Mouse (Mus musculus) frontal cortex, adult 2 months (tissue): Measurements from ENCODE around the gene Rbm4b. TPM values are rescaled to one million over a fixed set of nuclear protein-coding genes. Genes with fewer than 3 reads are reported as not detected.

ENCODE experiments used
- DNase-seq, 2 experiments: peaks; one replicate each; pipeline ENCODE4 v3.0.0; 2022; ENCODE audit warnings: low spot score in 1 of 2; ENCODE audit errors: extremely low spot score in 1 of 2
- polyA plus RNA-seq: library from polyadenylated mRNA; depleted of rRNA; stranded (reverse); fragments of >200 nt; gene quantifications from 2 replicates; pipeline ENCODE4 v1.2.3, GENCODE M21; 2012; rRNA removed

Rbm4b gene
- 24.3 and 25.3 TPM in 2 replicates for polyA plus RNA-seq

DNA sequence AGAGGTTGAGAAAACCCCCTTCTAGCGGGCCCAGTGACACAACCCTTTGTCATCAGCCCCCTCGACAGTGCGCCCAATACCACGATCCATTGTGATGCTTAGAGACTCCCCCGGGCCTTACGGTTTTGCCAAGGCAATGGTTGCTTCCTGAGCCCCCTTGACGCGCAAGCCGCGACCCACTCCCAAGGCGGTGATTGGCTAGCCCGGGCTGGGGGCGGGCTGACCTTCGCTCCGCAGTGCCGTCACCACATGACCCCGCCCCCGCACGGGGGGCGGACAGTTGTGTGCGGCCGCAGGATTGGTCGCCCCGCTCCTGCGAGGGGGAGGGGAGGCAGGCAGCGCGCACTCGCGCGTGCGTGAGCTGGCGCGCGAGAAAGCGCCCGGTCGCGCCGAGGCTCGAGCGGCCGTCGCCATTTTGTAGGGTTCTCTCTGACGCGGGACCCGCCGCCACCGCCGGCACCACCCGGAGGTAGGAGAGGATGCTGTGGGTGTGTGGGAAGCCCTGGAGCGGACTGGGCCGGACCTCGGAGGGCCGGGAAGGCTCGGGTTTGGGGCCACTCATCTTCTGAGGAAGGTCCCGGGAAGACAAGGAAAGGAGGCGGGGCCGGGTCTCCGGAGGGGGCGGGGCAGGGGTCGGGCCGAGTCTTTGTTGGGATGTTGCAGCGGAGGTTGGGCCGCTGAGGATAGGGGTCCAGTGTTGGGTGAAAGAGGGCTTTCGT is at the start of gene Rbm4b:
TSS of gene Rbm4b (plus strand) at position 305 of the 719 bp plus-strand sequence.
- peak; percentile 93 to 97 for DNase-seq

GRCm38 (mm10) chr19:4708765-4709164 is 47.5 kb upstream of the Rbm4b start:
- DNase-seq, result peak in 1 of 2 experiments; percentile 42

GRCm38 (mm10) chr19:4711098-4711600 is 45.1 kb upstream of the Rbm4b start, which contains the start of gene Sptbn2:
Sptbn2 (plus strand) TSS chr19:4711167.
- peak; percentile 87 to 93 for DNase-seq

DNA sequence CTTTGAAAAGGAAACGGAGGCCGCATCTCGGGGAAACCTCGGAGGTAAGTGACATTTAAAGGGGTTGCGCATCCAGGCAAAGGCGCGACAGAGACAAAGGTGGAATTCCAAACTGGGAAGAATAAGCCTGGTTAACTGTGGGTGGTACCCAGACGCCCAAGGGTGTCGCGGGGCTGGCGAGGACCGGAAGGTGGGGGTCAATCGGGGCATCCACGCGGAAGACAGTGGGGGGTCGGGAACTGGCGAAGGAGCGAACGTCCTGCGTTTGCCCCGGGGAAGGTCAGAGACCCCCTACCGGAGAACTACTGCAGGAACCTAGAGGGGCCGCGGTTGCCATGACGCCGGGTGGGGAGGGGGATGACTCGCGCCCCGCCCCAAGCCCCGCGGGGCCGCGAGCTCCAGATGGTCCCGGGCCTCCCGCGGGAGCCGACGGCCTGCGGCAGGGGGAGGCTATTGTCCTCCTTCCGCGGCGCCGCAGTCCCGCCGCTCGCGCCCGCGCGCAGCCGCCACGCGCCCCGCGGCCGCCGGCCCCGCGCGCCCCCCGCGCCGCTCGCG is 44.6 kb upstream of the Rbm4b start:
- no peak for DNase-seq

- DNase-seq, result no peak
Observed at GRCm38 (mm10) chr19:4712156-4712780, 44.0 kb upstream of the Rbm4b start.

- DNase-seq, result peak in 1 of 2 experiments; percentile 51
Observed at GRCm38 (mm10) chr19:4712781-4713526, 43.3 kb upstream of the Rbm4b start.

DNA sequence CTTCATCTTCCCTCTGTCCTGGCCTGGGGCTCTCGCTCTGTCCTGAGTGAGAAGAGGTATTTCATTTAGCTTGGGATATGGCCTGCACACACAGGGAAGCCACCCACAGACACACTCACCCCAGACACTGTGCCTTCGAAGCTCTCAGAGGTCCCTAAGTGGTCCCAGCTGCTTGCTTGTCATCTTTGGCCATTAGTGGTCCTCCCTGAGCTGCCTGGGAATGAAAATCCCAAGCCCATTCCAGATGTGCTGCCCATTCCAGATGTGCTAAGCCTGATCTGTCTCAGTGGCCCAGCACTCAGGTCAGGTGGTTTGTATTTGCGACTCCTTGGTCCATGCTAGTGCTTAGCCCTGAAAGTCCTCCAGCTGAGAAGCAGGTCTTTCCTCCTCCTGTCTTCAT is 42.4 kb upstream of the Rbm4b start:
- DNase-seq, result no peak

DNA sequence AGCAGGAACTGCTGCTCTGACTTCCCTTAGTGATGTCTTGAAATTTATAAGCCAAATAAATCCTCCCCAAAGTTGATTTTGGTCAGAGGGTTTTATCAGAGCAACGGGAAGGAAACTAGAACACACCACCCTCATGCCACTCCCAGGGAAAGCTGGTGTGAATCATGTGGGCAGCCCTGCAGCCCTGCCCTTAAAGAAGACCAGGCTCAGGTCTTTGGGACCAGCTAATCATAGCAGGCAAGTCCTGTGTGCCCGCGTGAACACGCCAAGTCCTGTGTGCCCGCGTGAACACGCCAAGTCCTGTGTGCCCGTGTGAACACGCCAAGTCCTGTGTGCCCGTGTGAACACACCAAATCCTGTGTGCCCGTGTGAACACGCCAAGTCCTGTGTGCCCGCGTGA is 39.5 kb upstream of the Rbm4b start:
- DNase-seq, result no peak

DNA sequence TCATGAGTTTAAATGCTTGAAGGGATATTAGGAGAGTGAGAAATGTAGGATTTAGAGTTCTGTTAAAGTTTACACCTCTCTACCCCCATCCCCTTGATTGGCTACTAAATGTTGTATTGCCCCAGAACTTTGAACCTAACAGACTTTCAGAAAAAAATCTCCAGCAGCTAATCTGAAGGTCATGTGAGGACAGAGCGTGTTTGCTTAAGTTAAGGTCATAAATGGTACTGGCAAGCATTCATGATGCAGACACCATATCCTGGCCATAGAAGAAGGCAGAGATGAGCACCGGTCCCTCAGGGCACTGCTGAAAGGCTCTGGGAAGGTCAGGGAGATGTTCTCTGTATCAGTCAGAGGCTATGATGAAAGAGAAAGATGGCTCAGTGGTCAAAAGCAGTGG is 39.0 kb upstream of the Rbm4b start:
- DNase-seq, result no peak

DNA sequence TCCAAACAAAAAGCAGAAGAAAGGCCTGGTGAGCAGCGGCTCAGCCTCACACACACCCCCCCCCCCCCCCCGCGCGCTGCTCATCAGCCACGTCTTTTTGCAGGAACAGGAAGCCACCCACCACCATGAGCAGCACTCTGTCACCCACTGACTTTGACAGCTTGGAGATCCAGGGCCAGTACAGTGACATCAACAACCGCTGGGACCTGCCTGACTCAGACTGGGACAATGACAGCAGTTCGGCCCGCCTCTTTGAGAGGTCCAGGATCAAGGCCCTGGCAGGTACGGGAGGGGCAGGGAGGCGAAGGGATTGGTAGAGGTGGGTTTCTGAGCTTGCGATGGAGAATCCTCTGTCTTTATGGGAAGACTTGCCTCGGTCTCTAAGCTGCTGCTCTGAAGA is 37.6 kb upstream of the Rbm4b start:
- peak in 1 of 2 experiments; percentile 57 for DNase-seq

GRCm38 (mm10) chr19:4719351-4719764 is 36.9 kb upstream of the Rbm4b start:
- no peak for DNase-seq

DNA sequence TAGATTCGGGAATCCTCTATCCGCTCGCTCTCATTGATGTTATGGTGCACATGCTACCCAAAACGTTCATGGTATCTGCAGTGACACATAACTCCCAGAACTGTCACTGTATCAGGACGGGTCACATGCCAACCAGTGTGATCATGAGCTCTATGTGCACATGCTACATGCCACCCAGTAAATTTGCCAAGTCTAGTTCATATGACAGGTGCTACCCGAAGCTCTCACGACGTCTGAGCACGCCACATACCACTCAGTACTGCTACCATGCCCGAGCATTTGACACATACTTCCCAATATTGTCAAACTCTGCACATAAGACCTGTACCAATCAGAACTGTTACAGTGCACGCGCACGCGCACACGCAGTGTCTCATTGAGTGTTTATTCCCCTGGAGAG is 36.2 kb upstream of the Rbm4b start:
- DNase-seq, result no peak

DNA sequence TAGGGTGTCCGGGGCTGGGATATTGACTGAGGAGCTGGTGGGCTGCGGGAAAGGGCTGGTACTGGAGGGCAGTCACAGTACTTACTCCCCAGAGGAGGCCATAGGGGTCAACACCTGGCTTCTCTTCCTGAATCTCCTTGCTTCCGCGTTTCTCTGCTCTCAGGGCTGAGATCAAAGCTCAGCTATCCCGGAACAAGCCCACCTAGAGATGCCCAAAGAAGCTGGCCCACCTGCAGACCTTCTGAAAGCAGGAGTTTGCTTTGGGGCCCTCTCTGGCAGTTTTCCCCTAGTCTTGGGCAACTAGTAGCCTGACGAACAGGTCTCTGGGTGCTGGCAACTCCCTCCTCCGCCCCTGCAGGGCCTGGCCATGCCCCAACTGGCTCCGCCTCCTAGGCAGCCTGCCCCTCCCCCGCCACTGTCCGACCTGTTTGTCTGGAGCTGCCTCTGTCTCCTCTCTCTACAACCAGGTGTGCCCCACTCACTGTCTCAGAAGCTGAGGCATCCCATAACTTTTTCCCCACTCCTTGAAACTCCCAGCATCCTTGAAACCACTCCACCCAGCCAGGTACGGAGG is 35.5 kb upstream of the Rbm4b start:
- DNase-seq, result no peak

DNA sequence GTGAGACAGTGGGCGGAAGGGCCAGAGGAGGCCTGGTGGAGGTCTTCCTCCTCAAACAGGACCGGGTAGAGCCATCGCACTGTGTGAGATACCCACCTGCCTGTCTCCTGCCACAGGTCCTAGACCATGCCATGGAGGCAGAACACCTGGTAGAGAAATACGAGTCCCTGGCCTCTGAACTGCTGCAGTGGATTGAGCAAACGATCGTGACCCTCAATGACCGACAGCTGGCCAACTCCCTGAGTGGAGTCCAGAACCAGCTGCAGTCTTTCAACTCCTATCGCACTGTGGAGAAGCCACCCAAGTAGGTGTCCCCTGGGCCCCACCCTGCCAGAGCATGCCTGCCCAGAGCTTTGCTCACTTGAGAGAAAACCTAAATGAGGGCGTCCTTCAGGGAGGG is 27.1 kb upstream of the Rbm4b start:
- no peak for DNase-seq

GRCm38 (mm10) chr19:4733052-4733451 is 23.2 kb upstream of the Rbm4b start:
- DNase-seq, result no peak

GRCm38 (mm10) chr19:4737866-4738265 is 18.4 kb upstream of the Rbm4b start:
- DNase-seq, result no peak

DNA sequence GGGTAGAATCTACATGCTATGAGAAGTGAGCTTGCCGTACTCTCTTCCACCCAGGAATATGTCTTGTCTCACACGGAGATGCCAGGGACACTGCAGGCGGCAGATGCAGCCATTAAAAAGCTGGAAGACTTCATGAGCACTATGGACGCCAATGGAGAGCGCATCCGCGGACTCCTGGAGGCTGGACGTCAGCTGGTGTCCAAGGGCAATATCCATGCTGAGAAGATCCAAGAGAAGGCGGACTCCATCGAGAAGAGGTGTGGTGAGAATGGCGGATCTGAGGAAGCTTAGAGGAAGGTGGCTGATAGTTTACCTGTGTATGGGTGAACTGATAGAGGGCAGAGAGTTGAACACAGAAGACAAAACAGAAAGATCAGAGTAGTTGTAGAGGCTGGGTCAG is 17.2 kb upstream of the Rbm4b start:
- no peak for DNase-seq

- DNase-seq, result no peak
Observed at GRCm38 (mm10) chr19:4739762-4740161, 16.5 kb upstream of the Rbm4b start.

GRCm38 (mm10) chr19:4741482-4741881 is 14.8 kb upstream of the Rbm4b start:
- DNase-seq, result peak in 1 of 2 experiments; percentile 54

DNA sequence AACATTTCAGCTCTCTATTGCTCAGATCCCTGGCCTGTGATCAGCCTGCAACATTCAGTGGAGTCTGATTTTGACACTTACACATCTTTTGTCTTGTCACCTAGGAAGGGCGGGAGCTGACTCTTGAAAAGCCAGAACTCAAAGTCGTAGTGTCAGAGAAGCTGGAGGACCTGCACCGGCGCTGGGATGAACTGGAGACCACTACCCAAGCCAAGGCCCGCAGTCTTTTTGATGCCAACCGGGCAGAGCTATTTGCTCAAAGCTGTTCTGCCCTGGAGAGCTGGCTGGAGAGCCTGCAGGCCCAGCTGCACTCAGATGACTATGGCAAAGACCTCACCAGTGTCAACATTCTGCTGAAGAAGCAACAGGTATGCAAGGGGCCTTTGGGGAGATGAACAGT is 14.1 kb upstream of the Rbm4b start:
- no peak for DNase-seq

- DNase-seq, result peak in 1 of 2 experiments; percentile 66
Observed at GRCm38 (mm10) chr19:4743524-4743923, 12.8 kb upstream of the Rbm4b start.
